Mouse (Mus musculus) adrenal gland, postnatal 25 days (tissue): ENCODE data around the gene Dis3l2. TPM values are rescaled to one million over a fixed set of nuclear protein-coding genes. Genes with fewer than 3 reads are reported as not detected.
A peak's percentile ranks its signal among the peaks of the same experiment; 100 is the strongest.

Experiments
- DNase-seq: peaks from one replicate; pipeline ENCODE4 v3.0.0; 2021; ENCODE audit warnings: mixed read lengths
- total RNA-seq: library from RNA; stranded (reverse); gene quantifications from 2 replicates; pipeline ENCODE4 v1.2.3, GENCODE M21; 2021

Gene Dis3l2
- total RNA-seq, 1 experiment from 2014 or later, result 18.9 TPM

GRCm38 (mm10) chr1:86916355-86916984 lies 212.9 kb downstream of the Dis3l2 start:
- DNase-seq, result no peak

GRCm38 (mm10) chr1:86925776-86926175 lies 222.2 kb downstream of the Dis3l2 start:
- no peak for DNase-seq

- DNase-seq, result no peak
Measured at GRCm38 (mm10) chr1:86931606-86932379, 228.2 kb downstream of the Dis3l2 start.

- DNase-seq, result no peak
Measured at GRCm38 (mm10) chr1:86932810-86933209, 229.2 kb downstream of the Dis3l2 start.

- no peak for DNase-seq
Measured at GRCm38 (mm10) chr1:86933656-86934055, 230.0 kb downstream of the Dis3l2 start.

- no peak for DNase-seq
Measured at GRCm38 (mm10) chr1:86951501-86952205, 248.0 kb downstream of the Dis3l2 start.

- no peak for DNase-seq
Measured at GRCm38 (mm10) chr1:86955801-86956200, 252.2 kb downstream of the Dis3l2 start.

GRCm38 (mm10) chr1:86968261-86968964 lies 264.8 kb downstream of the Dis3l2 start:
- DNase-seq, result peak; percentile 47

- no peak for DNase-seq
Measured at GRCm38 (mm10) chr1:86969173-86969725, 265.6 kb downstream of the Dis3l2 start.

GRCm38 (mm10) chr1:86972693-86973092 lies 269.1 kb downstream of the Dis3l2 start:
- DNase-seq, result no peak

- no peak for DNase-seq
Measured at GRCm38 (mm10) chr1:86977018-86977417, 273.4 kb downstream of the Dis3l2 start.

GRCm38 (mm10) chr1:86986372-86986771 lies 282.8 kb downstream of the Dis3l2 start:
- no peak for DNase-seq

GRCm38 (mm10) chr1:86992849-86993248 lies 289.2 kb downstream of the Dis3l2 start:
- DNase-seq, result no peak

GRCm38 (mm10) chr1:86994023-86994422 lies 290.4 kb downstream of the Dis3l2 start:
- DNase-seq, result no peak

- no peak for DNase-seq
Measured at GRCm38 (mm10) chr1:86998051-86998450, 294.4 kb downstream of the Dis3l2 start.

- no peak for DNase-seq
Measured at GRCm38 (mm10) chr1:87001365-87001764, 297.8 kb downstream of the Dis3l2 start.

GRCm38 (mm10) chr1:87002545-87003168 lies 299.0 kb downstream of the Dis3l2 start:
- DNase-seq, result no peak

GRCm38 (mm10) chr1:87003169-87003552 lies 299.6 kb downstream of the Dis3l2 start:
- DNase-seq, result no peak

GRCm38 (mm10) chr1:87006425-87006824 lies 302.8 kb downstream of the Dis3l2 start:
- no peak for DNase-seq

GRCm38 (mm10) chr1:87008211-87008610 lies 304.6 kb downstream of the Dis3l2 start:
- no peak for DNase-seq

- no peak for DNase-seq
Measured at GRCm38 (mm10) chr1:87009156-87009555, 305.5 kb downstream of the Dis3l2 start.
